Mouse (Mus musculus) urinary bladder, adult 18-20 months (tissue): Measurements from ENCODE around the gene Olfr502.
"Not testable (repeated sequence)": the region's sequence is repeated elsewhere in the genome, so short reads cannot be mapped to it uniquely, and the experiment has no call there.

ENCODE experiments used
- DNase-seq, 2 experiments: peaks; one replicate each; pipeline ENCODE4 v3.0.0; 2022; ENCODE audit warnings: low spot score in 2 of 2, mixed read lengths in 2 of 2

Gene Olfr502

GRCm38 (mm10) chr7:108524965-108525364 lies at the start of gene Olfr502:
TSS of gene Olfr502 (minus strand) at chr7:108525065.
- no peak for DNase-seq

GRCm38 (mm10) chr7:108565693-108566092 lies 40.8 kb upstream of the Olfr502 start, which contains the start of gene Olfr504:
TSS of gene Olfr504 (minus strand) at chr7:108565793.
- DNase-seq, result no peak

- not testable (repeated sequence) for DNase-seq
These were observed 19.4 kb upstream of the Olfr502 start, which contains the start of gene Olfr503 for GRCm38 (mm10) chr7:108544227-108544626. TSS of gene Olfr503 (plus strand) at chr7:108544527.

GRCm38 (mm10) chr7:108542416-108542815 lies 17.6 kb upstream of the Olfr502 start:
- DNase-seq, result no peak
